Mouse (Mus musculus) heart, adult 2 months (tissue): Measurements from ENCODE around the gene Olfr1447.

Source experiments
- CTCF ChIP-seq: fragments of 200-600 bp; IDR thresholded peaks from 2 replicates; pipeline ENCODE4 v1.8.1; 2022; ENCODE audit warnings: antibody characterized with exemption, mild to moderate bottlenecking, moderate library complexity
- EP300 ChIP-seq: fragments of 200-500 bp; IDR thresholded peaks from 2 replicates; pipeline ENCODE4 v1.6.1; 2011; ENCODE audit warnings: low read depth, low read length, control low read depth; ENCODE audit not compliant: insufficient read depth
- POLR2A ChIP-seq: fragments of 200-500 bp; IDR thresholded peaks from 2 replicates; pipeline ENCODE4 v1.6.1; 2011; ENCODE audit warnings: mild to moderate bottlenecking, low read depth, low read length, control low read depth; ENCODE audit not compliant: insufficient read depth

DNA sequence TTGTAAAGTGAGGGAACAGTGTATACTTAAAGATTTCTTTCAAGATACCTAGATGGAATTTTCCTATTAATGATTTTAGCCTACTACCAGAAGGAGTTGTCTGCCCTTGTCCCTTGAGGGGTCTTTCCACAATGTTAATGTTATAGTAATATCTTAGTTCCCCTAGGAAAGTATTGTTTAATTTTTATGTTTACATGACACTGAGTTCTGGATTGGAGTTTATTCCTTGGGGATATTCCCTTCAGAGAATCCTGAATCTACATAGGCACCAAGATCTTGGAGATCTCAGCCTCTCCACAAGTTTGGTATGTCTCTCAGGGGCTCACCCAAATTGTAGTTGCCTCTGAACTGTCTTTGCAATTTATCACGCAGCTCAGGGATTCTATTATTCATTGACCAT lies 46.6 kb downstream of the Olfr1447 start, which contains the start of gene Olfr1444:
- TF ChIP-seq CTCF (no peak), POLR2A (no peak), EP300 (no peak)
